Mouse (Mus musculus) liver, embryonic 14.5 days (tissue): ENCODE data around the gene Traf3ip2.

Experiments
- CTCF ChIP-seq: IDR thresholded peaks from 2 replicates; pipeline ENCODE4 v1.5.1; 2016; ENCODE audit warnings: antibody characterized with exemption, low read depth, control low read depth
- EP300 ChIP-seq: IDR thresholded peaks from 2 replicates; pipeline ENCODE4 v1.6.1; 2016; ENCODE audit warnings: antibody characterized with exemption, low read depth

GRCm38 (mm10) chr10:39687851-39688250, 75.1 kb downstream of the Traf3ip2 start:
- TF ChIP-seq CTCF (no peak), EP300 (no peak)
